Mouse (Mus musculus) kidney, postnatal 10 days (tissue): ENCODE measurements around the gene Slc39a3.
A peak's percentile ranks its signal among the peaks of the same experiment; 100 is the strongest.
"Not testable (repeated sequence)": the region's sequence is repeated elsewhere in the genome, so short reads cannot be mapped to it uniquely, and the experiment has no call there.

Experiments used
- DNase-seq: peaks from one replicate; pipeline ENCODE4 v3.0.0; 2021; ENCODE audit warnings: mixed read lengths

The Slc39a3 gene

DNA sequence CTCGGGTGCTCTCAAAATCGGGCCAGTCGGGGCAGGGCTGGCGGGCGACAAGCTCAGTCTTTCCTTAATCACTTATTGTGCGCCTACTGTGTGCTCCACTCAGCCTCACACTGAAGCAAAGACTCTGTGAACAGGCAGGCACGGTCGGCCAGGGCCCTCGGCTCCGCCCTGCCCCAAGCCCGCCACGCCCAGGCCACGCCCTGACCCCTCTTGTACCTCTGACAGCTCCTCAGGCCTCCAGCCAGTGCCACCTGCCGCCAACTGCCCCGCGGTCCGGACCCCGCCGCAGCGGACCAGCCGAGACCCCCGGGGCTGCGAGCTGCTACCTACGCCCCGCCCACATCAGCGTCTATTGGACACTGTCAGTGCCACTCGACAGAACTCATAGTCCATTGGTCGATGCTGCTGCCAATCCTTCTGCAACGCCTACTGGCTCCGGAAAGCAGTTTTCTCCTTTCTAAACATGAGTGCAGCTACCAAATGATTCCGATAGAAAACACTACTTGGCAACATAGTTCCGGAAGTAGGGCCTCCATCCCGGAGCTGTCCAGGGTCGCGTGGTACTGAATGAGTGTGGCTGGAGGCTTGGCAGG lies at the start of gene Slc39a3:
Slc39a3 (minus strand) TSS at position 439 of the 593 bp plus-strand sequence.
- peak; percentile 99 for DNase-seq

DNA sequence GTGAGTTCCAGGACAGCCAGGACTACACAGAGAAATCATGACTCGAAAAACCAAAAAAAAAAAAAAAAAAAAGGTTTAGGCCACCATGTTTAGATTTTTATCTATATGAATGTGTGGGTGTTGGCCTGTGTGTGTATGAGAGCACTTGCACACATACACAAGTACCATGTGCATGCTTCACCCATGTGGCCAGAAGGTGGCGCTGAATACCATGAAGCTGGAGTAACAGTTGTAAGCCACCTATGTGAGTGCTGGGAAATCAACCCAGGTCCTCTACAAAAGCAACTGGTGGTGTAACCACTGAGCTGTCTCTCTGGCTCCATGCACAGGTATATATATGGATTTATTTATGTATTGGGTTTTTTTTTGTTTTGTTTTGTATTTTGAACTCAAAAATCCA lies 49.8 kb upstream of the Slc39a3 start:
- DNase-seq = no peak

DNA sequence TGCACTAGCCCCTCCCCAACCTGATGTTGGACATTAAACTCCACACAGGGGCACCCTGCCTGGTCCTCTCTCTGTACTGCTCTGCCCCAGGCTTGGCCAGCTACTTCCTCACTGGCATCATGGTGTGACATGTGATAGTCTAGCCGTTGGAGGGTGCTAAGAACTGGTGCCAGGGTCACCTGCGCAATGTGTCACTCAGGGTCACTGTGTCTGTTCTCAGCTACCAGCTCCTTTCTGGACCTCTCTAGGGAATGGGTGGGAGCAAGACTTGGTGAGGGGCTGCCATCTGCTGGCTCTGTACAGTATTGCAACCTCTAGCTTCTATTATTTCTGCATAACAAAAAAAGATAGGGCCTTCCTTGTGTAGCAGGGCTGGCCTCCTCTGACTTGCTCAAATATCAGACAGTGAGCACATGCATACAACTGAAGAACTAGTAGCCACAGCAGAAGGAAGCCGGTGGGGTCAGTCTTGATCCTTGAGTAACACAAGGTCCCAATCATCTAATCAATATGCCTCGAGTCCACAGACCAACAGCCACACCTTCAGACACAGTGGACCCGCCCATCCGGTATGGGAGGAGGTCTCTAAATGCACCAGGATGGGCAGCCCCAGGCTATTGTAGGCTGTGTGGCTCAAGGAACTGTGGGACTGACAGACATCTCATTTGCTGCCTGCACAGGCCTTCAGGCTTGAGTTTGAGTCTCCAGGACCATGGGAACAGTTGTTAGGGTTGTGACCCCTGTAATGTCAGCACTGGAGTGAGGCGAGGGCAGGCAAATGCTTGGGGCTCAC lies 45.1 kb upstream of the Slc39a3 start:
- DNase-seq = peak; percentile 83

DNA sequence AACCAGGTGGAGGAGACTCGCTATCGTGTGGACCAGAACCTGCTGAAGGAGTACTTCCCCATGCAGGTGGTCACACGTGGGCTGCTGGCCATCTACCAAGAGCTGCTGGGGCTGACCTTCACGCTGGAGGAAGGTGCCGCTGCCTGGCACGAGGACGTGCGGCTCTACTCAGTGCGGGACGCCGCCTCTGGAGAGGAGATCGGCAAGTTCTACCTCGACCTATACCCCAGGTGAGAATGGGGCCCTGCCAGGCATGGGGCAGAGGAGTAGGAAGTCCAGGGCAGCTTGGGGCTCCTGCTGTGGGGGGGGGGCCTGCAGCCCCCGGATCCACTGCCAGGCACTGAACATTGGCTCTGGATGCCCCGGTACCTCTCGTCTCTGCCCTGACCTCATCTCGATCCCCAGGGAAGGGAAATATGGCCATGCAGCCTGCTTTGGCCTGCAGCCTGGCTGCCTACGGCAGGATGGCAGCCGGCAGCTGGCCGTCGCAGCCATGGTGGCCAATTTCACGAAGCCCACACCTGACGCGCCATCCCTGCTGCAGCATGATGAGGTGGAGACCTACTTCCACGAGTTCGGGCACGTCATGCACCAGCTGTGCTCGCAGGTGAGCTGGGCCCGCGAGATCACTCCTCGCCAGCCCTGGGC lies 42.9 kb upstream of the Slc39a3 start:
- no peak for DNase-seq

DNA sequence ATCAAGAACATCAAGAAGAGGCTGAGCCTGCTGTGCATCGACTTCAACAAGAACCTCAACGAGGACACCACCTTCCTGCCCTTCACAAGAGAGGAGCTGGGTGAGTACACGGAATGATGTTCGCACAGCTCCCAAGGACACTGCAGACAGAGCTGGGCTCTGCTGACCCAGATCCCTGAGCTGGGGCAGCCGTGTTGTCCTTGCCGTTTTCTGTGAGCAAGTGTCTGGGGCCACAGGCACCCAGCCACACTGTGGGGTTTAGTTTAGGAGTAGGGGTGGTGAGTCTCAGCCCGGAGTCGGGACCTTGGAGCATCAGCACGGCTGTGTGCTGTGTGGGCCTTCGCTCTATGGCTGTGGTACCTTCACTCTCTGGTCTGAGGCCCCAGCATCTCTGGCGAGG lies 40.7 kb upstream of the Slc39a3 start:
- DNase-seq = no peak

DNA sequence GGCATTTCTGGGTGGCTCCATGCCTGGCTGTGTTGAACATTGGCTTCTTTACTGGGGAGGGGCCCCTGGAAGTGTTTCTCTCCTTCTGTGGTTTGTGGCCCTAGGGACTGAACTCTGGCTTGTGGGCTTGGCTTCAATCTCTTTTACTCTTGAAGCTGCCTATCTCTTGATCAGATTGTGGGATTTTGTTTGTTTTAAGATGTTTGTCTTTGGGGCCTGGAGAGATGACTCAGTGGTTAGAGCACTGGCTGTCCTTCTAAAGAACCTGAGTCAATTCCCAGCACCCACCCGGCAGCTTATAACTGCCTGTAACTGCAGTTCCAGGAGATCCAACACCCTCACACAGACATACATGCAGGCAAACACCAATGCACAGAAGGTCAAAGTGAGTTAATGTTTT lies 39.1 kb upstream of the Slc39a3 start:
- no peak for DNase-seq

DNA sequence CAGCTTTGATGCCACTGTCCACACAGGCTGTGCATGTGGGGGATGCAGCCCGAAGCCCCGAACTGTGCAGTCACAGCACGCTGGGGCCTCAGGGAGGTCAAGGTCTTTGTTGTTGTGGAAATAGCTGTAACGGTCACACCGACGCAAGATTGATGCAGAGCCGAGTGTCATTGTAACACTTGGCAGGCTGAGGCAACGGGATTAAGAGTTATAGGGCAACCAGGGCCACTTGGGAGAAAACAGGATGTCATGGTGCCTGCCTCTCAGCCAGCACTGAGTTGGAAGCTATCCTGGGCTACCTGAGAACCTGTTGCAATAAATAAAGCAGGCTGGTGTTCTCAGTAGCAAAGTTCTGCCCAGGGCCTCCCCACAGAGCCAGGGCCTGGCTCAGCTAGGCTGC lies 38.5 kb upstream of the Slc39a3 start:
- no peak for DNase-seq

DNA sequence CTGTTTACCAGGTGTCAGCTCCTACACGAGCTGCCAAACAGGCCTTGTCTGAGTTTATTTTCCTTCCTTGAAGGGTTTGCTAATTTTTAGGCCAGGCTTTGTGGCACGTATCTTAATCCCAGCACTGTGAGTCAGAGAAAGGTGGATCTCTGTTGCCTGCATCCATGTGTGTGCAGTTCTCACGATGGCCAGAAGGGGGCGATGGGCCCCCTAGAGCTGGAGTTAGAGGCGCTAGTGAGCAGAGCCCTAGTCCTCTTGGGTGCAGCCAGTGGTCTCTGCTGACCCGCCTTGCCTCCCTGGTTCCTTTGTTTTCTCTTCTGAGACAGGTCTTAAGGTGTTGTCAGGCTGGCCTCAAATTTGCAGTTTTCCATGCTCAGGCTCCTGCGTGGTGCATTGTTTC lies 36.2 kb upstream of the Slc39a3 start:
- DNase-seq = no peak

DNA sequence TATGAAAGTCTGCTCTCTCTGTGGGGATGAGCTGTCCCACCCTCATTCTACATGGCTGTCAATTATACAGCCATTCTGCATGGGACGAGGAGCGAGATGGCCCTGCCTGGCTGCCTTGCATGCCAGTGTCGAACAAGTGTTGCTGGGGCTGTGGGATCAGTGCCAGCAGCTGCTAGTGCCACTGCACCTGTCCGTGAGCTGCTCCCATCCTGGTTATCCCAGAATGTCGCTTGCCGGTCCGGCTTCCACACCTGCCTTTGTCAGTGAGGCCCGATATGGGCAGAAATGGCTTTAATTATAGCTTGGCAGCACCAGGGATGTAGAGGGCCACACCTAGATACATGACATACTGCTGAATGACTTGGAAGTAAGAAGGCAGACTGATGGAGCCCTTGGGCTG lies 35.1 kb upstream of the Slc39a3 start:
- DNase-seq = no peak

DNA sequence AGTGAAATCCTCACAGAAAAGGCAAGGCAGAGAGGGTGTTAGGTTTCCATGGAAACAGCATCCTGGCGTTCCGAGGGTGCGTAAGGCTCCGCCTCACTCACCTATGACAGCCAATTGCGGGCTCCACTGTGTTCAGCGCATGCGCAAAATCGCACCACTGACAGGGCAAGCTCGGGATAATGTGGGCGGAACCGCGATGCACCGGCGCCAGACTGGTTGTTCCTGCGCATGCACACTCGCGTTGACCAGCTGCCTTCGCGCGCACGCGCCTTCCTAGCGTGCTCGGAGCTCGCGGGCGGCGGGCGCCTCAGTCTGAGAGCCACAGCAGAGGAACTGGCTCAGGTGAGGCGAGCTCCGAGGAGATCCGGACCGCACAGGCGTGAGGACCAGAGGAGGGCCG lies 32.6 kb upstream of the Slc39a3 start, which contains the start of gene Thop1:
Thop1 (plus strand) TSS at position 200 of the 400 bp plus-strand sequence.
- peak; percentile 98 for DNase-seq

DNA sequence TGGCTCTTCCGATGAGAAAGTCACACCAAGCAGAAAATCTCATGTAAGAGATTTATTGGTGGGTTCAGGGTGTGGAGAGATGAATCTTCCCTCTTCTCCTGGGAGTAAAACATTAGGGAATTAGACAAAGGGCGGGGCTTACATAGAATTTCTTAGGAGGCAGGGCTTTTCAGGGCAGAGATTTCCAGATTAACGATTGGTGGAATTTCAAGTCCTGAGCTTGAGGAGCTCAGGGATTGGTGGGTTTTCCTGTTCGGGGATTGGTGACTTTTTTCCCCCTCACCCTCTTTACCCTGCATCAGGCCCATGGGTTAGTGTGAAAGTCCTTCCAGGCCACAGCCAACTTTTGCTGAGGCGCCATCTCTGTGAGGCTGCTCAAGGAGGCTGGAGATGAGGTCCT lies 31.5 kb upstream of the Slc39a3 start:
- no peak for DNase-seq

DNA sequence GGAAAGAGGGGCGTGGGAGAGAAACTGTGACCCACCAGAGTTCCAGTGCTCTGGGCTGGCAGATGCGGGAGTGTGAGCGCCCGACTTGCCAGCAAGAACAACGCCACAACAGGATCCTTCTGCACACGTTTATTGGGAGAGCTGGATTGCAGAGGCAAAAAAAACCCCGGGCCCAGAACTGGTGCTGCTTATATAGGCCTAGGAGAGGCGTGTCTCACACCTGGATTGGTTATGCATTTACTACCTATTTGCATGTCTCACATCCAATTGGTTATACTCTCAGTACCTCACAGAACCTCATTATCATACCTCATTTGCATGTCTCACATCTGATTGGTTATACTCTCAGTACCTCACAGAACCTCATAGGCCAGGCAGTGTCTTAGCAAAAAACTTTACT lies 27.3 kb upstream of the Slc39a3 start:
- DNase-seq = not testable (repeated sequence)

DNA sequence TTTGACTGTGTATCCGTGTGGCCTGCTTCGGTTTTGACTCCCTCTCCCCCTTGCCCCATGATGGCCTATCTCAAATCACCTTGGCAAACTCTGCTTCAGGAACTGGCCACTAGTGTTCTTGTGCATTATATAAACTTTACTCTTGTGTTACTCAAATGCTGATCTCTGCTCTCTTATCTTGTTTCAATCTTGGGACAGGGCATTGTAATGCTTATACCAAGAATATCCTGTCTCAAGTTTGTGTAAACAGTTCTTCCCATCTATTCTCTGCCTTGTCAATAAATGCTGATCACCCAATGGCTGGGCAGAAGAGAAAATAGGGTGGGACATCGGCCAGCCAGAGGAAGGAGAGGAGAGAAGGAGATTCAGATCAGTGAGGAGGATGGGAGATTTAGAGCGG lies 25.5 kb upstream of the Slc39a3 start:
- DNase-seq = no peak

DNA sequence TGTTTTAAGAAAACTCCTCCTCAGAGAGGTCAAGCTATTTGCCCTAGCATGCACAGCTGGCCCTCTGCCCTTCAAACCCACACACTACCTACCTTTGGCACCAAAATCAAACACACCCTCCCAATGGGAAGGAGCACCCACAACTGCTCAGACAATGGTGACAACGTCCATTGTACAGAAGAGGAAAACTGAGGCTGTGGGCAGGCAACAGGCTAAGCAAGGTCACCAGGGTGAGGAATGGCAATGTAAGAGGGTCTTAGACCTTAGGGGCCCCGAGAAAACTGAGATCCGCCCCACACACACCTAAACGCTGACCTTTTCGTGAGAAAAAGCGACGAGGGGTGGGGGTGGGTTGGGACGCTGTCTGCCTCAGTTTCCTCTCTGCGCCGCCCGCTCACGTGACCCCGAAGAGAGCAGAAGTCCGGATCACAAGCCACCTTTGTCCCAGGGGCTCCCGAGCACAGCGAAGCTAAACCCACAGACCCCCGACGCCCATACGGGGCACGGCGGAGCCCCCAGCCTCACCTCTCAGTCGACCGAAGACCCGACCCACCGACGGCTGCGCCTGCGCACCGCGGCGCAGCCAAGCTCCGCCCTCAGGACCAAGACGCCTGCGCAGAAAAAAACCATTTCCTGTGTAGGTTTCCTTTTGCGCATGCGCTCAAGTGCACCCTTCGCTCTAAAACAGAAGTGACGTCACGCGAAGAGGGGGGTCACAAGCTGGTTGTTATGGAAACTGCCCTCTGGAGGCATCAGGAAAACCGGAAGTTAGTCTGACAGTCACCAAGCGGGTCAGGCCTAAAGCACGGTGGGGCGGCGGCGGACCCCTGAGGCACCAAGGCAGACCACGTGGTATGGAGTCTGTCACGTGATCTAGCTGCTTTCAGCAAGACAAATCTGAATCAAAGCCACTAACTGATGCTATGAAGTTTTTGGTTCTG lies 22.6 kb upstream of the Slc39a3 start, which contains the start of gene Sgta:
Sgta (minus strand) TSS at position 579 of the 941 bp plus-strand sequence.
- DNase-seq = peak; percentile 100

DNA sequence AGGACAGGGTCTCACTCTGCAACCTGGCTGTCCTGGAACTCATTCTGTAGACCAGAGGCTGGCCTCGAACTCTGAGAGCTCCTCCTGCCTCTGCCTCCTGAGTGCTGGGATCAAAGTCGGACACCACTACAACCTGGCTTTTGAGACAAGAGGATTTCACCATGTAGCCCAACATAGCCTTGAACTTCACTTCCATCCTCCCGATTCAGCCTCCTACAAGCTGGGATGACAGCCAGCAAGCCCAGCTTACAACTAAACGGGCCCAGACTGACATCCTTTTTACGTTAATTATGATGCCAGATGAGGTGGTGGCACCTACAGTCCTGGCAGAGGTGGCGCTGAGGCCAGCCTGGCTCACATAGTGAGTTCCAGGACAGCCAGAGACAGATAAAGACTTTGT lies 21.7 kb upstream of the Slc39a3 start:
- DNase-seq = no peak

DNA sequence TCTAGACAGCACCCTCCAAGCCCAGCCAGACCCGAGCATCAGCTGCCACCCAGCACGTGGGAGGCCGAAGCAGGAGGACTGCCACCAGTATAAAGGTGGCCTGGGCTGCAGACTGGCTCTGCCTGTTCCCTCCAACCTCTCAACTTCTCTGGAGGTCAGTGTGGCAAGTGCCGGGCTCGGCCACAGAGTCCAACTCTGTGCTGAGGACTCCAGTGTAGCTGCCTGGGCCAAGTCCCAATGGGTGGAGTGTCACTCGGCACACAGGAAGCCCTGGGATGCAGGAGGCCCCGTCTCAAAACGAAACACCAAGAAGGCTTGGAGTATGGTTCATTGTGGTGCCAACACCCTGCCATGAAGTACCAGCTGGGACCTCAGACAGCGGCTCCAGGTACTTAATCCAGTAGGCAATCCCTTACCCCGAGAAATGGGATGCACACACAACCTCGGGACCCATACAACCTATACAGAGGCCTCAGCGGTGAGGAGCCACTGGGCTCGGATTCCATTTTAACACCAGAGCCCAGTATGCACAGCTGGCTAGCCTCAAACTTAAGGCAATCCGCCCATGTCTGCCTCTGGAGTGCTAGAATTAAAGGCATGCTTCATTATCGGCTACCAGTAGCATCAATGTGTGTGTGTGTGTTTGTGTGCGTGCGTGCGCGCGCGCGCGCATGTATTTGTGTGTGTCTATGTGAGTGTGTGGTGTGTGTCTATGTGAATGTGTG lies 20.3 kb upstream of the Slc39a3 start:
- DNase-seq = no peak

DNA sequence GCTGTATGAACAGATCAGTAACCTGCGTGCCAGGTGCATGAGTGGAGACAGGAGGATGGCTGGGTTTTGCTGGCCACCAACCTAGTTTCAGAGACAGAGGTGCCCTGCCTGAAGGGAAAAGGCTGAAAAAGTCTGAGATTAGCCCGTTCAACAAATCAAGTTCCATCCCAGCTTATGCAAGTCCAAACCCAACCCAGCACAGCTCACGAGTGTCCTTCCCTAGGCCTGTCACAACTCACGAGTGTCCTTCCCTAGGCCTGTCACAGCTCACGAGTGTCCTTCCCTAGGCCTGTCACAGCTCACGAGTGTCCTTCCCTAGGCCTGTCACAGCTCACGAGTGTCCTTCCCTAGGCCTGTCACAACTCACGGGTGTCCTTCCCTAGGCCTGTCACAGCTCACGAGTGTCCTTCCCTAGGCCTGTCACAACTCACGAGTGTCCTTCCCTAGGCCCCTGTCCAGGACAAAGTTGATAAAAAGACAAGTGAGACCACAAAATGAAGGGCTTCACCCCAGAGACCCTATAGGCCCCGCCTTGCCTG lies 18.6 kb upstream of the Slc39a3 start:
- DNase-seq = not testable (repeated sequence)

DNA sequence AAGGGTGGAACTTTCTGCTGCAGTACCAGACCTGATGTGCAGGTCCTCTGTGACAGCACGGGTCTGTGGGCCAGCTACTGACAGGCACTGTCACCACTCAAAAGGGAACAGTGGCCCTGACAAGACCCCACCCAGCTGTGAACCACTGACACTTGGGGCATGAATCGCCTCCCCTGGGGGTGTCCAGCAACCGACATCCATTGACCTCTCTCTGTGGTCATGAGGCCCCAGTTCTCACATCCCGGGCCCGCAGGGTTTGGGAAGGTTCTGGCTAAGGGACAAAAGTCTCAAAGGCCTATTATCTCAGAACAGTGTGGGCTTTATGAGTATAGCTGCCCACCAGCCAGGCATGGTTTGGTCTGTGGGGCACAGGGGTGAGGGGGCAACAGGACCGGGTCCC lies 17.9 kb upstream of the Slc39a3 start:
- no peak for DNase-seq

DNA sequence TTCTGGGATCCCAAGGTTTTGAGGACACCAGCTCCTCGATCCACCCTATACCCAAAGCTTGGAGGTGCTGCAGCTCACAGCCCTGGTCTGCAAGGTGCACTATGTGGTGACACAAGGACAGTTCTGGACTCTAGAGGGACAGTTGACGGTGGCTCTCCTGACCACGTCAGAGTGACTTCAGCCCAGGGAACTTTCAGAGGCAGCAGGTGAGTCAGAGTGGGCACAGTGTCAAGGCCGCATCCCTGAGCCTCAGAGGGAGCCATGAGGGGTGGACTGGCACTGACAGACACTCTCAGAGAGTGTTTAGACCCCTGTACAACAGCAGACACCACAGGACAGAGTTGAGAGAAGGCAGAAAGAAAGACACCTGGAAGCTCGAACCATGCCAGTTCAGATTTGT lies 15.4 kb upstream of the Slc39a3 start:
- no peak for DNase-seq

DNA sequence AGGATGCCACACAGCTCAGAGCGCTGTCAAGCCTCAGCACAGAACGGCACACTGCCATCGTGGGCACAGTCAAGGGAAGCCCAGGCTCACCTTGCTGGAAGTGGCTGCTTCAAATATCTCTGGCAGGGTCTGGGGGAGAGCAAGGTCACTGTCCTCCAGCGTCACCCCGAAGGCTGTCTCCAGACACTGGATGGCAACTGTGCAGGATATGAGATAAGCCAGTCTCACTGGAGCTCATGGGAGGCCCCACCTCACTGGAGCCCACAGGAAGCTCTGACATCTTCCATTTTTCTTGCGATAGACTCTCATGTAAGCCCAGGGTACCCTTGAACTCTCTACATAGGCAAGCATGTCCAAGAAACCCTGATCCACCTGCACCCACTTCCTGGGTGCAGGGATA lies 13.9 kb upstream of the Slc39a3 start:
- DNase-seq = no peak

DNA sequence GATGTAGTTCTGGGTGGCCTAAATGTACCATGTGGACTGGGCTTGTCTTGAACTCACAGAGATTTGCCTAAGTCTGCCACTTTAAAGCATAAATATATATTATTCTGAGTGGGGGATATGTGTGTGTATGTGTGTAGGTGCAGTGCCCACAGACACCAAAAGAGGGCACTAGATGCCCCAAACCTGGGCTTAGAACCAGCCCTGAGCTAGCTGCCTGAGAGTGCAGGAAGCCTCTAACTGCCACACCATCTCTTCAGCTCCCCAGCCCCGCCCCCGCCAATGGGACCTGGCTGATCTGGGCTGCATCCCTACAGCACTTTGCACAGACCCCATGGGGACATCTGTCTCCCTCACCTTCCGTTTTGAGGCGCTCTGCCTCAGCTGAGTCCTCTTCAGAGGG lies 13.4 kb upstream of the Slc39a3 start:
- DNase-seq = peak; percentile 45

DNA sequence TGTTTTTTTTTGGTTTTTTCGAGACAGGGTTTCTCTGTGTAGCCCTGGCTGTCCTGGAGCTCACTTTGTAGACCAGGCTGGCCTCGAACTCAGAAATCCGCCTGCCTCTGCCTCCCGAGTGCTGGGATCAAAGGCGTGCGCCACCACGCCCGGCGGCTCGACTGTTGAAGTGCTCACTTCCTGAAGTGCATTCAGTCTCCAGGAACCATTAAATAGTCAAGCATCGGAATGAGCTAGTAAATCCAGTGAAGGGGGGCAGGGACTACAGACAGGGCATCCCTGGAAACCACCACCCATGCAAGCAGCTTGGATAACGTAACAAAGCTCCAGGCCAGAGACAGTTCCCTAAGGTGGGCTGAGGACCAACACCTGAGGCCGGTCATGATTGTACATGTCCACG lies 8.0 kb upstream of the Slc39a3 start:
- not testable (repeated sequence) for DNase-seq
